Mouse (Mus musculus): ENCODE data around the gene Olfr874. TPM values are rescaled to one million over a fixed set of nuclear protein-coding genes. Genes with fewer than 3 reads are reported as not detected.

The Olfr874 gene
- 0.14 and 0.25 TPM in 2 replicates for polyA plus RNA-seq (2014; fragmentation: Nextera tagmentation; extraction: Ambion mirVana)

GRCm38 (mm10) chr9:37744806-37745205 is at the start of gene Olfr874:
Olfr874 (plus strand) TSS chr9:37745106.
- ATAC-seq (ENCODE audit: low read depth) (no peak), DNase-seq (ENCODE audit: low spot score) (no peak)
- Histone ChIP-seq H3K27me3 (replicated peaks; ENCODE audit: control insufficient read depth, insufficient read depth, low read length) (no peaks in the 10 kb centered on the region), H3K4me2 (ENCODE audit: low read depth, low read length) (no peak within 1 kb of the TSS), H3K9ac (ENCODE audit: low read depth, low read length) (no peak within 1 kb of the TSS), H3K27ac (replicated peaks; ENCODE audit: low read depth, low read length) (no peak within 1 kb of the TSS), H3K4me3 (ENCODE audit: low read depth, low read length) (no peak within 1 kb of the TSS), H3K4me1 (ENCODE audit: control insufficient read depth, insufficient read depth, low read length) (no peaks in the 10 kb centered on the region), H3K9me3 (ENCODE audit: control insufficient read depth, low read length) (no peaks in the 10 kb centered on the region), H3K36me3 (ENCODE audit: control insufficient read depth, insufficient read depth, low read length) (no peaks in the 10 kb centered on the region)

GRCm38 (mm10) chr9:37716150-37716549 is 28.8 kb upstream of the Olfr874 start, which contains the start of gene Olfr160:
Olfr160 (minus strand) TSS chr9:37716250.
- DNase-seq (ENCODE audit: low spot score), result no peak
- no peak within 1 kb of the TSS for H3K4me3 ChIP-seq (ENCODE audit: low read depth, low read length)
- H3K9ac ChIP-seq (ENCODE audit: low read depth, low read length), result no peak within 1 kb of the TSS
- ATAC-seq (ENCODE audit: low read depth), result no peak
- H3K27me3 ChIP-seq (replicated peaks; ENCODE audit: control insufficient read depth, insufficient read depth, low read length), result no peaks in the 10 kb centered on the region
- H3K9me3 ChIP-seq (ENCODE audit: control insufficient read depth, low read length), result no peaks in the 10 kb centered on the region
- no peak within 1 kb of the TSS for H3K27ac ChIP-seq (replicated peaks; ENCODE audit: low read depth, low read length)
- no peak within 1 kb of the TSS for H3K4me2 ChIP-seq (ENCODE audit: low read depth, low read length)
- 86% methylated on average over 1 of the region's 1 CpGs for WGBS
- H3K4me1 ChIP-seq (ENCODE audit: control insufficient read depth, insufficient read depth, low read length), result no peaks in the 10 kb centered on the region
- H3K36me3 ChIP-seq (ENCODE audit: control insufficient read depth, insufficient read depth, low read length), result no peaks in the 10 kb centered on the region

- Histone ChIP-seq H3K4me1 (ENCODE audit: control insufficient read depth, insufficient read depth, low read length) (no peaks in the 10 kb centered on the region), H3K4me3 (ENCODE audit: low read depth, low read length) (no peak overlapping the region), H3K9me3 (ENCODE audit: control insufficient read depth, low read length) (no peaks in the 10 kb centered on the region), H3K9ac (ENCODE audit: low read depth, low read length) (no peak overlapping the region), H3K36me3 (ENCODE audit: control insufficient read depth, insufficient read depth, low read length) (no peaks in the 10 kb centered on the region), H3K4me2 (ENCODE audit: low read depth, low read length) (no peak overlapping the region), H3K27ac (replicated peaks; ENCODE audit: low read depth, low read length) (no peak overlapping the region), H3K27me3 (replicated peaks; ENCODE audit: control insufficient read depth, insufficient read depth, low read length) (no peaks in the 10 kb centered on the region)
- ATAC-seq (ENCODE audit: low read depth) (no peak), DNase-seq (ENCODE audit: low spot score) (peak; percentile 3)
- 82% methylated on average over 1 of the region's 1 CpGs for WGBS
These were observed 10.6 kb upstream of the Olfr874 start for GRCm38 (mm10) chr9:37734310-37734709.

DNA sequence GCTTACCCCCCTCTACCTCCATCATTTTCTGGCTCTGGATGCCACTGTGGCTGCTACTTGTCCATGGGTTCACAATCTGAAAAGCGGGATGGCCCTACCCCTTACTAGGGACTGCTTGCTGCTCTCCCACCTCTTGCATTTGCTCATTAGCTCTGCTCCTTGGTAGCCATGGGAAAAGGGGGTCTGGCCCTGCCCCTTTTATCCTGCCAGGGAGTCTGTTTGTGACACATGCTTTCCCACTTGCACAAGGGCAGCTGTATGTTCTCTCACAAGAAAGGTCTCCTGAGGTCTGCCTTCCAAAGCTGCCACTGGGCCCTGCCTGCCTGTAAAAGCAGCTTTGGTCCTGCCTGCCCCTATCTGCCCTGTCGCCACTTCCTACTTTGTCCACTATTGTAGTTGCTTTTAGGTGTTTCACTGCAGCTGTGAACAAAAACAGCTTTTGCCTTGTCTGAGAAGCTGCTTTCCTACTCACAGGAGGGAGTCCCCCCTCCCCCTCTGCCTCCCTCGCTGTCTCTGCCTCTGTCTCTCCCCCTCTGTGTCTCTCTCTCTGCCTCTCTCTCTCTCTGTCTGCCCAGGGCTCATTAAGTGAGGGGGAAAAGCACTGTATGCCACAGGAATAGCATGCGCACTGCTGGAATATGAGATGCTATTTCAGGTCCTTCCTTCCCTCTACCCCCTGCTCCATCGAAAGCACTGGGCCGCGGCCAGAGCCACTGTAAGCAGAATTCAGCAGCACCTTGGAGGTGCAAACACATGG is 5.6 kb downstream of the Olfr874 start:
- ATAC-seq (ENCODE audit: low read depth), result no peak; the same call in 1 of the 2 replicates
- H3K4me1 ChIP-seq (ENCODE audit: control insufficient read depth, insufficient read depth, low read length), result no peaks in the 10 kb centered on the region

GRCm38 (mm10) chr9:37751467-37751866 is 6.6 kb downstream of the Olfr874 start:
- Histone ChIP-seq H3K36me3 (ENCODE audit: control insufficient read depth, insufficient read depth, low read length) (no peaks in the 10 kb centered on the region), H3K9ac (ENCODE audit: low read depth, low read length) (no peak overlapping the region), H3K27me3 (replicated peaks; ENCODE audit: control insufficient read depth, insufficient read depth, low read length) (no peaks in the 10 kb centered on the region), H3K9me3 (ENCODE audit: control insufficient read depth, low read length) (no peaks in the 10 kb centered on the region), H3K4me2 (ENCODE audit: low read depth, low read length) (no peak overlapping the region), H3K4me1 (ENCODE audit: control insufficient read depth, insufficient read depth, low read length) (no peaks in the 10 kb centered on the region), H3K27ac (replicated peaks; ENCODE audit: low read depth, low read length) (no peak overlapping the region), H3K4me3 (ENCODE audit: low read depth, low read length) (no peak overlapping the region)
- 70% methylated on average over 2 of the region's 2 CpGs for WGBS
- DNase-seq (ENCODE audit: low spot score) (no peak), ATAC-seq (ENCODE audit: low read depth) (no peak)

More for the DNA sequence above, 5.6 kb downstream of the Olfr874 start:
- Histone ChIP-seq H3K4me3 (ENCODE audit: low read depth, low read length) (no peak overlapping the region), H3K36me3 (ENCODE audit: control insufficient read depth, insufficient read depth, low read length) (no peaks in the 10 kb centered on the region), H3K27me3 (replicated peaks; ENCODE audit: control insufficient read depth, insufficient read depth, low read length) (no peaks in the 10 kb centered on the region), H3K4me2 (ENCODE audit: low read depth, low read length) (no peak overlapping the region), H3K27ac (replicated peaks; ENCODE audit: low read depth, low read length) (no peak overlapping the region), H3K9me3 (ENCODE audit: control insufficient read depth, low read length) (no peaks in the 10 kb centered on the region), H3K9ac (ENCODE audit: low read depth, low read length) (no peak overlapping the region)
- no peak for DNase-seq (ENCODE audit: low spot score)
- 27% methylated on average over 7 of the region's 7 CpGs for whole genome bisulfite sequencing

DNA sequence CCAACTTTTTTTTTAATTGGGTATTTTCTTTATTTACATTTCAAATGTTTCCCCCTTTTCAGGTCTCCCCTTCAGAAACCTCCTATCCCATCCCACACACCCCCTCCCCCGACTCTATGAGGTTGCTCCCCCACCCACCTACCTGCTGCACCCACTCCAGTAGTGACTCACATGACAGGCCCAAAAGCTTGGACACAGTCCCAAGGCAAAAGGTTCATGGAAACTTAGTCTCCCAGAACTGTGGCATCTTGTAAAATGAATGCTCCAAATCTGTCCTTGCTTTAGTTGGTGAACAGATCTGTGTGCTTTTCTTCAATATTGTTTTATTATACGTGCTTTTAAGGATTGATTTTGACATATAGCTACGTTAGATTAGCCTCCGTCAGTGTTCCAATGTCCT is 7.1 kb downstream of the Olfr874 start:
- DNase-seq (ENCODE audit: low spot score), result no peak
- 65% methylated on average over 4 of the region's 4 CpGs for WGBS
- Histone ChIP-seq H3K4me2 (ENCODE audit: low read depth, low read length) (no peak overlapping the region), H3K9me3 (ENCODE audit: control insufficient read depth, low read length) (no peaks in the 10 kb centered on the region), H3K4me1 (ENCODE audit: control insufficient read depth, insufficient read depth, low read length) (no peaks in the 10 kb centered on the region), H3K27ac (replicated peaks; ENCODE audit: low read depth, low read length) (no peak overlapping the region), H3K9ac (ENCODE audit: low read depth, low read length) (no peak overlapping the region), H3K36me3 (ENCODE audit: control insufficient read depth, insufficient read depth, low read length) (no peaks in the 10 kb centered on the region), H3K27me3 (replicated peaks; ENCODE audit: control insufficient read depth, insufficient read depth, low read length) (no peaks in the 10 kb centered on the region), H3K4me3 (ENCODE audit: low read depth, low read length) (no peak overlapping the region)
- no peak for ATAC-seq (ENCODE audit: low read depth)

- Histone ChIP-seq H3K4me2 (ENCODE audit: low read depth, low read length) (no peak overlapping the region), H3K4me1 (ENCODE audit: control insufficient read depth, insufficient read depth, low read length) (no peaks in the 10 kb centered on the region), H3K27ac (replicated peaks; ENCODE audit: low read depth, low read length) (no peak overlapping the region), H3K4me3 (ENCODE audit: low read depth, low read length) (no peak overlapping the region), H3K9ac (ENCODE audit: low read depth, low read length) (no peak overlapping the region), H3K9me3 (ENCODE audit: control insufficient read depth, low read length) (no peaks in the 10 kb centered on the region), H3K27me3 (replicated peaks; ENCODE audit: control insufficient read depth, insufficient read depth, low read length) (no peaks in the 10 kb centered on the region), H3K36me3 (ENCODE audit: control insufficient read depth, insufficient read depth, low read length) (no peaks in the 10 kb centered on the region)
- no peak for DNase-seq (ENCODE audit: low spot score)
- ATAC-seq (ENCODE audit: low read depth), result no peak
- 90% methylated on average over 2 of the region's 2 CpGs for WGBS
These were observed 16.8 kb downstream of the Olfr874 start for GRCm38 (mm10) chr9:37761728-37762127.

GRCm38 (mm10) chr9:37762541-37762940 is 17.6 kb downstream of the Olfr874 start:
- H3K9ac ChIP-seq (ENCODE audit: low read depth, low read length), result no peak overlapping the region
- DNase-seq (ENCODE audit: low spot score), result no peak
- H3K27ac ChIP-seq (replicated peaks; ENCODE audit: low read depth, low read length), result no peak overlapping the region
- ATAC-seq (ENCODE audit: low read depth), result no peak
- H3K36me3 ChIP-seq (ENCODE audit: control insufficient read depth, insufficient read depth, low read length), result no peaks in the 10 kb centered on the region
- 58% methylated on average over 2 of the region's 2 CpGs for WGBS
- no peaks in the 10 kb centered on the region for H3K4me1 ChIP-seq (ENCODE audit: control insufficient read depth, insufficient read depth, low read length)
- no peaks in the 10 kb centered on the region for H3K27me3 ChIP-seq (replicated peaks; ENCODE audit: control insufficient read depth, insufficient read depth, low read length)
- no peak overlapping the region for H3K4me3 ChIP-seq (ENCODE audit: low read depth, low read length)
- H3K4me2 ChIP-seq (ENCODE audit: low read depth, low read length), result no peak overlapping the region
- H3K9me3 ChIP-seq (ENCODE audit: control insufficient read depth, low read length), result no peaks in the 10 kb centered on the region

DNA sequence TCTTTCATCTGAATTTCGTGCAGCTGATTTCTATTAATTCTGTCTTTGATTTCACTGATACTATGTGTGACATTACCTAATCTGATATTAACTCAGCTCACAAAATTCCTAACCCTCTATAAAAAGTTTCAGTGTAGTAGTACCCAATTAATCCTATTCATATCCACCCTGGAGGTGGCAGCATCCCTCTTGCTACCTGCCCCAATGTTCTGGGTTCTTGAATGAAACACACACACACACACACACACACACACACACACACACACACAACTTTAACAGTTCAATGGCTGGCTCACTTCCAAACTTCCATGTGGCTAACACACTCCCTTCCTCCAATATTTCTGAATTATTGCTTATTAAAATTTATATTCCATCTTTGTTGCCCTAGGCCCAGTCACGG is 25.8 kb downstream of the Olfr874 start:
- no peak overlapping the region for H3K4me3 ChIP-seq (ENCODE audit: low read depth, low read length)
- no peaks in the 10 kb centered on the region for H3K36me3 ChIP-seq (ENCODE audit: control insufficient read depth, insufficient read depth, low read length)
- no peak overlapping the region for H3K4me2 ChIP-seq (ENCODE audit: low read depth, low read length)
- no peaks in the 10 kb centered on the region for H3K9me3 ChIP-seq (ENCODE audit: control insufficient read depth, low read length)
- no peak overlapping the region for H3K9ac ChIP-seq (ENCODE audit: low read depth, low read length)
- no peaks in the 10 kb centered on the region for H3K4me1 ChIP-seq (ENCODE audit: control insufficient read depth, insufficient read depth, low read length)
- no peak overlapping the region for H3K27ac ChIP-seq (replicated peaks; ENCODE audit: low read depth, low read length)
- no peaks in the 10 kb centered on the region for H3K27me3 ChIP-seq (replicated peaks; ENCODE audit: control insufficient read depth, insufficient read depth, low read length)
- DNase-seq (ENCODE audit: low spot score) (no peak), ATAC-seq (ENCODE audit: low read depth) (no peak)
- WGBS, result 71% methylated on average over 2 of the region's 2 CpGs
